Mouse (Mus musculus) G1E (cell line): ENCODE measurements around the gene Per3.

Experiments
- CTCF ChIP-seq: IDR thresholded peaks from 2 replicates; pipeline ENCODE4 v1.5.1; 2012; ENCODE audit warnings: low read depth, low read length, inconsistent platforms, mixed read lengths
- GATA1 ChIP-seq: IDR thresholded peaks from 2 replicates; pipeline ENCODE4 v1.6.1; 2012; ENCODE audit warnings: borderline replicate concordance, low read length, inconsistent platforms, mixed read lengths
- GATA2 ChIP-seq: IDR thresholded peaks from 2 replicates; pipeline ENCODE4 v1.6.1; 2012; ENCODE audit warnings: low read depth, low read length, inconsistent platforms, borderline replicate concordance
- TAL1 ChIP-seq: conservative IDR thresholded peaks from 2 replicates; pipeline ENCODE4 v1.6.1; 2012; ENCODE audit warnings: low read depth, low read length, inconsistent platforms, mixed read lengths

DNA sequence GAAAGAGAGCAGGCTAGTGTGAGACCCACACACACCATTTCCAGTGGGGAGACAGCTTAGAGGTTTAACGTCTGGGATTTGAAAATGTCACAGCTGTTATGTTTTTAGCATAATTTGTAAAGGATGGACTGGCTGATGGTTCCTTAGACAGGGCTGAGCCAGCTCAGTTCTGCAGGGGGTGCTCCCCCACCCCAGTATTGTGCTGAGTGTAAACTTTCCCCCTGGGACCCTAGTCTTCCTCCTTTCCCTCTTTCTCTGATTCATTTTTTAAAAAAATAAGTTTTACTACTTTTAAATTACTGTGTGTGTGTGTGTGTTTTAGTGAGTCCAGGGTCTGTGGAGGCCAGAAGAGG lies 87.4 kb downstream of the Per3 start:
- TF ChIP-seq CTCF, result no peak
- TF ChIP-seq TAL1, result no peak
- no peak for TF ChIP-seq GATA2
- TF ChIP-seq GATA1, result no peak
